Mouse (Mus musculus) MEL (cell line): ENCODE results near the gene Nrxn2. TPM values are rescaled to one million over a fixed set of nuclear protein-coding genes. Genes with fewer than 3 reads are reported as not detected.

ENCODE experiments used
- DNase-seq: peaks from one replicate; pipeline ENCODE4 v3.0.0; 2011; ENCODE audit warnings: low read depth, low spot score
- H3K27ac ChIP-seq: 2 replicates; pipeline ENCODE4 v1.5.1; 2012; ENCODE audit warnings: low read depth, mild to moderate bottlenecking, control low read depth, low read length, moderate library complexity; ENCODE audit not compliant: control insufficient read depth
- H3K27me3 ChIP-seq, 2 experiments: fragments of 150-350 bp in 1 of 2; sonication (generic) in 1 of 2; 2 replicates each; pipeline ENCODE4 v1.6.1; 2012; ENCODE audit warnings: low read length in 2 of 2, mild to moderate bottlenecking in 2 of 2, improper control_type of control experiment in 1 of 2, moderate library complexity in 1 of 2; ENCODE audit not compliant: insufficient read depth in 2 of 2, control insufficient read depth in 1 of 2
- H3K36me3 ChIP-seq, 2 experiments: 2 replicates each; pipeline ENCODE4 v1.6.1; 2012 to 2014; ENCODE audit warnings: low read length in 2 of 2, improper control_type of control experiment in 1 of 2, inconsistent platforms in 1 of 2, mild to moderate bottlenecking in 1 of 2; ENCODE audit not compliant: insufficient read depth in 2 of 2, control insufficient read depth in 1 of 2
- H3K4me1 ChIP-seq, 2 experiments: fragments of 150-350 bp in 1 of 2; sonication (generic) in 1 of 2; 2 replicates each; pipeline ENCODE4 v1.6.1; 2012; ENCODE audit warnings: low read length in 2 of 2, improper control_type of control experiment in 1 of 2, mild to moderate bottlenecking in 1 of 2; ENCODE audit not compliant: insufficient read depth in 2 of 2, control insufficient read depth in 1 of 2
- H3K4me3 ChIP-seq, 2 experiments: fragments of 150-350 bp in 1 of 2; sonication (generic) in 1 of 2; 2 replicates each; pipeline ENCODE4 v1.5.1; 2012; ENCODE audit warnings: low read depth in 2 of 2, low read length in 2 of 2, mild to moderate bottlenecking in 2 of 2, moderate library complexity in 2 of 2, control low read depth in 1 of 2, improper control_type of control experiment in 1 of 2; ENCODE audit not compliant: control insufficient read depth in 1 of 2, insufficient read depth in 1 of 2
- H3K79me2 ChIP-seq: 2 replicates; pipeline ENCODE4 v1.6.1; 2012; ENCODE audit warnings: mild to moderate bottlenecking, low read length, moderate library complexity; ENCODE audit not compliant: control insufficient read depth, poor library complexity, insufficient read depth
- H3K9ac ChIP-seq: 2 replicates; pipeline ENCODE4 v1.6.1; 2012; ENCODE audit warnings: low read depth, mild to moderate bottlenecking, control low read depth, low read length, moderate library complexity; ENCODE audit not compliant: control insufficient read depth, poor library complexity, severe bottlenecking
- H3K9me3 ChIP-seq: fragments of 150-350 bp; sonication (generic); replicated peaks from 2 replicates; pipeline ENCODE4 v1.6.1; 2012; ENCODE audit warnings: mild to moderate bottlenecking, low read length, improper control_type of control experiment, moderate library complexity; ENCODE audit not compliant: insufficient read depth
- BHLHE40 ChIP-seq: IDR thresholded peaks from 2 replicates; pipeline ENCODE4 v1.6.1; 2012; ENCODE audit warnings: low read depth, mild to moderate bottlenecking, inconsistent platforms, low read length, improper control_type of control experiment, borderline replicate concordance
- E2F4 ChIP-seq: IDR thresholded peaks from 2 replicates; pipeline ENCODE4 v1.6.1; 2011; ENCODE audit warnings: low read depth, low read length, improper control_type of control experiment, borderline replicate concordance
- ELF1 ChIP-seq: IDR thresholded peaks from 2 replicates; pipeline ENCODE4 v1.6.1; 2014; ENCODE audit warnings: low read depth, mild to moderate bottlenecking, inconsistent platforms, low read length, improper control_type of control experiment, moderate library complexity
- EP300 ChIP-seq, 2 experiments: IDR thresholded peaks; 2 replicates each; pipeline ENCODE4 v1.6.1; 2011; ENCODE audit warnings: improper control_type of control experiment in 2 of 2, low read length in 2 of 2, low read depth in 1 of 2, mild to moderate bottlenecking in 1 of 2
- GABPA ChIP-seq: IDR thresholded peaks from 2 replicates; pipeline ENCODE4 v1.6.1; 2012; ENCODE audit warnings: low read depth, mild to moderate bottlenecking, inconsistent platforms, low read length, improper control_type of control experiment, moderate library complexity
- JUND ChIP-seq: IDR thresholded peaks from 2 replicates; pipeline ENCODE4 v1.6.1; 2011; ENCODE audit warnings: low read depth, mild to moderate bottlenecking, improper control_type of control experiment, low read length
- MAFK ChIP-seq: IDR thresholded peaks from 2 replicates; pipeline ENCODE4 v1.6.1; 2011; ENCODE audit warnings: low read depth, mild to moderate bottlenecking, low read length, improper control_type of control experiment, borderline replicate concordance
- MAZ ChIP-seq: IDR thresholded peaks from 2 replicates; pipeline ENCODE4 v1.6.1; 2012; ENCODE audit warnings: low read depth, mild to moderate bottlenecking, inconsistent platforms, low read length, improper control_type of control experiment
- MEF2A ChIP-seq: IDR thresholded peaks from 2 replicates; pipeline ENCODE4 v1.6.1; 2014; ENCODE audit warnings: low read depth, mild to moderate bottlenecking, inconsistent platforms, low read length, improper control_type of control experiment; ENCODE audit not compliant: poor library complexity, insufficient replicate concordance, severe bottlenecking; ENCODE audit errors: extremely low read depth
- MXI1 ChIP-seq: IDR thresholded peaks from 2 replicates; pipeline ENCODE4 v1.6.1; 2011; ENCODE audit warnings: mild to moderate bottlenecking, low read depth, low read length, improper control_type of control experiment
- MYB ChIP-seq: IDR thresholded peaks from 2 replicates; pipeline ENCODE4 v1.6.1; 2011; ENCODE audit warnings: mild to moderate bottlenecking, low read depth, low read length, improper control_type of control experiment
- MYC ChIP-seq: IDR thresholded peaks from 2 replicates; pipeline ENCODE4 v1.6.1; 2011; ENCODE audit warnings: low read depth, mild to moderate bottlenecking, low read length, improper control_type of control experiment, moderate library complexity
- NELFE ChIP-seq: IDR thresholded peaks from 2 replicates; pipeline ENCODE4 v1.6.1; 2011; ENCODE audit warnings: low read depth, low read length, improper control_type of control experiment
- TAL1 ChIP-seq: IDR thresholded peaks from 2 replicates; pipeline ENCODE4 v1.6.1; 2012; ENCODE audit warnings: mild to moderate bottlenecking, inconsistent platforms, low read length, moderate library complexity, mixed read lengths
- UBTF ChIP-seq: IDR thresholded peaks from 2 replicates; pipeline ENCODE4 v1.6.1; 2012; ENCODE audit warnings: low read depth, mild to moderate bottlenecking, inconsistent platforms, low read length, improper control_type of control experiment, moderate library complexity, borderline replicate concordance; ENCODE audit not compliant: insufficient read depth
- USF1 ChIP-seq: IDR thresholded peaks from 2 replicates; pipeline ENCODE4 v1.6.1; 2014; ENCODE audit warnings: low read depth, mild to moderate bottlenecking, inconsistent platforms, low read length, improper control_type of control experiment, moderate library complexity
- ZC3H11A ChIP-seq: IDR thresholded peaks from 2 replicates; pipeline ENCODE4 v1.6.1; 2012; ENCODE audit warnings: low read depth, mild to moderate bottlenecking, inconsistent platforms, low read length, improper control_type of control experiment
- ZKSCAN1 ChIP-seq: IDR thresholded peaks from 2 replicates; pipeline ENCODE4 v1.6.1; 2012; ENCODE audit warnings: low read depth, mild to moderate bottlenecking, inconsistent platforms, low read length, improper control_type of control experiment, moderate library complexity
- polyA plus RNA-seq, 2 experiments: library from polyadenylated mRNA; stranded (reverse) in 1 of 2; unstranded in 1 of 2; fragments of >175 nt in 1 of 2; fragments of >200 nt in 1 of 2; gene quantifications; 2 replicates each; pipeline versions ENCODE4 v1.2.1 to v1.2.4; 2012; ENCODE audit warnings: low replicate concordance in 2 of 2, low read depth in 1 of 2; ENCODE audit not compliant: insufficient read length in 2 of 2, insufficient read depth in 1 of 2, missing spikeins in 1 of 2
- total RNA-seq: library from RNA; depleted of rRNA; stranded (reverse); fragments of 300-350 nt; gene quantifications from 2 replicates; pipeline ENCODE4 v1.2.3, GENCODE M21; 2012

The Nrxn2 gene
- total and polyA plus RNA-seq, 3 experiments: 0.39 to 0.42 TPM; not detected in 1

DNA sequence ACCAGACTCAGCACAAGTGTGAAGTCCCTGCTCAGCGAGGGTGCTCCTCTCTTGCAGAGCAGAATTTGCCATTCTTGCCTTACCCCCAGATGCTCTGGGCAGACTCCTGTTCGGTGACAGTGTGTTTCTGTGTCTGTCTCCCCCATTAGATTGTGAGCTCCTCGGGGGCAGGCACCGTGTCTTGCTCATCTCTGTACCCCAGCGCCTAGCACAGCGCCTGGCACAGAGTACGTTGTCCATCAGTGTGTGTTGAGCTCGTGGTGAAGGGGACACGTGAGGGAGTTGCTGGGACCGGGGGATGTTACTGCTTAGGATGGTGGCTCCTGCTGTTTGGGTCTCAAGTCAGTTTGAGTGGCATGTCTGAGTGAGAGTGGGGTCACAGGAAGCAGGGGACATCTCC lies 14.7 kb upstream of the Nrxn2 start:
- DNase-seq: no peak
- H3K4me1 ChIP-seq: peaks cover 0 to 25% of the 10 kb centered on the region in 2 experiments; a peak in 3 of 4 replicates
- H3K27ac ChIP-seq: no peak overlapping the region
- H3K36me3 ChIP-seq: peaks cover 4 to 7% of the 10 kb centered on the region in 2 experiments
- H3K79me2 ChIP-seq: peaks cover 2% of the 10 kb centered on the region; the same call in 1 of the 2 replicates
- H3K27me3 ChIP-seq: no peaks in the 10 kb centered on the region
- H3K9ac ChIP-seq: no peak overlapping the region
- H3K9me3 ChIP-seq: no peaks in the 10 kb centered on the region
- no peak overlapping the region for H3K4me3 ChIP-seq
- TF ChIP-seq USF1 (no peak), MYC (no peak), GABPA (no peak), MXI1 (no peak), MAFK (no peak), NELFE (no peak), ZKSCAN1 (no peak), MYB (no peak), BHLHE40 (no peak), MAZ (no peak), ELF1 (no peak), TAL1 (no peak), UBTF (no peak), E2F4 (no peak), EP300 (IDR thresholded peaks at IDR 0.05; ENCODE audit: low read depth in 1 of 2, low read length in 2 of 2) (no peak), ZC3H11A (no peak), MEF2A (no peak)
- TF ChIP-seq, all 39 proteins: peak for 0

- no peak overlapping the region for H3K4me3 ChIP-seq
- TF ChIP-seq JUND (no peak), MYB (no peak)
Measured at GRCm38 (mm10) chr19:6405433-6405832, 13.1 kb upstream of the Nrxn2 start.

More at GRCm38 (mm10) chr19:6405433-6405832, 13.1 kb upstream of the Nrxn2 start:
- no peak overlapping the region for H3K27ac ChIP-seq
- no peaks in the 10 kb centered on the region for H3K27me3 ChIP-seq
- peaks cover 0 to 22% of the 10 kb centered on the region in 2 experiments; a peak in 3 of 4 replicates for H3K4me1 ChIP-seq
- peaks cover 4 to 11% of the 10 kb centered on the region in 2 experiments for H3K36me3 ChIP-seq
- no peak for DNase-seq
- no peaks in the 10 kb centered on the region for H3K9me3 ChIP-seq
- H3K9ac ChIP-seq: no peak overlapping the region
- H3K79me2 ChIP-seq: no peaks in the 10 kb centered on the region; the same call in 1 of the 2 replicates
